Mouse (Mus musculus) liver, embryonic 15.5 days (tissue): ENCODE results near the gene Sec14l3. TPM values are rescaled to one million over a fixed set of nuclear protein-coding genes. Genes with fewer than 3 reads are reported as not detected.
"Not testable (repeated sequence)": the region's sequence is repeated elsewhere in the genome, so short reads cannot be mapped to it uniquely, and the experiment has no call there.

Source experiments
- ATAC-seq: fragments of 200-750 bp; cut with Nextera tagmentation; 2 replicates; pipeline ENCODE4 v1.8.0; 2017; ENCODE audit warnings: moderate number of reproducible peaks, mild to moderate bottlenecking, moderate library complexity; ENCODE audit not compliant: insufficient read depth
- H3K27ac ChIP-seq: fragments of 300-500 bp; sonication (generic); replicated peaks from 2 replicates; pipeline ENCODE4 v1.5.1; 2015; ENCODE audit warnings: mild to moderate bottlenecking, inconsistent platforms
- H3K27me3 ChIP-seq: fragments of 300-500 bp; sonication (generic); 2 replicates; pipeline ENCODE4 v1.6.1; 2015; ENCODE audit warnings: mild to moderate bottlenecking, inconsistent platforms
- H3K36me3 ChIP-seq: fragments of 300-500 bp; sonication (generic); replicated peaks from 2 replicates; pipeline ENCODE4 v1.6.1; 2015; ENCODE audit warnings: moderate library complexity, mild to moderate bottlenecking, inconsistent platforms
- H3K4me1 ChIP-seq: fragments of 300-500 bp; sonication (generic); replicated peaks from 2 replicates; pipeline ENCODE4 v1.6.1; 2015; ENCODE audit warnings: inconsistent platforms
- H3K4me2 ChIP-seq: fragments of 300-500 bp; sonication (generic); 2 replicates; pipeline ENCODE4 v1.6.1; 2015; ENCODE audit warnings: moderate library complexity, mild to moderate bottlenecking, inconsistent platforms
- H3K4me3 ChIP-seq: fragments of 300-500 bp; sonication (generic); replicated peaks from 2 replicates; pipeline ENCODE4 v1.5.1; 2015; ENCODE audit warnings: mild to moderate bottlenecking, inconsistent platforms
- H3K9ac ChIP-seq: fragments of 300-500 bp; sonication (generic); 2 replicates; pipeline ENCODE4 v1.6.1; 2015; ENCODE audit warnings: moderate library complexity, mild to moderate bottlenecking, inconsistent platforms
- H3K9me3 ChIP-seq: fragments of 300-500 bp; sonication (generic); replicated peaks from 2 replicates; pipeline ENCODE4 v1.6.1; 2016; ENCODE audit warnings: inconsistent platforms
- WGBS: fragments of 180-500 bp; shearing (Covaris S2); methylation state at CpG from one replicate; pipeline ENCODE4 v1.1.7; 2015; ENCODE audit warnings: mixed read lengths; ENCODE audit not compliant: insufficient replicate concordance; 5-methylcytosine and 5-hydroxymethylcytosine counted together
- polyA plus RNA-seq: library from polyadenylated mRNA; unstranded; fragments of >200 nt; fragmentation: Nextera tagmentation; extraction: Ambion mirVana; gene quantifications from 2 replicates; pipeline ENCODE4 v1.2.1, GENCODE M21; 2015

Sec14l3 gene
- polyA plus RNA-seq, 1 experiment from 2014 or later: not detected

DNA sequence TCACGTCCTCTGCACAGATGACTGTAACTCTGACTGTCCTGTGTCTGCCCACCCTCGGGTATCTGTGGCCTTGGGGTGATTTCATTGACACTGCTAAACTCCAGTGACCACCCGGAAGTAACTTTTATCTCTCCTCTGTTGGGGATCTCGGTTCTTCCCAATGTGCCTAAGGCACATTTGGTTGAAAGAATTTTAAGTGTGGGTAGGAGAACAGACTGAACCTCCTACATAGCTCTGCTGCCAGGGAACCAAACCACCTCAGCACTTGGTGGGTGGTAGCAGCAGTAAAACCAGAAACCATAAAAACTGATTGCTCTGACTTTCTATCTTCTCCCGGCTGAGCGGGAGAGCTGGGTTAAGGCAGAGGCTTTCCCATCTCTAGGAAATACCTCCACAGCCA is 40.8 kb downstream of the Sec14l3 start:
- H3K9ac ChIP-seq: no peak overlapping the region
- H3K4me2 ChIP-seq: no peak overlapping the region
- no peaks in the 10 kb centered on the region for H3K9me3 ChIP-seq
- 53% methylated on average over 6 of the region's 6 CpGs for WGBS
- no peak overlapping the region for H3K27ac ChIP-seq
- no peaks in the 10 kb centered on the region for H3K27me3 ChIP-seq
- peaks cover 19% of the 10 kb centered on the region for H3K36me3 ChIP-seq
- ATAC-seq: no peak
- no peaks in the 10 kb centered on the region for H3K4me1 ChIP-seq
- no peak overlapping the region for H3K4me3 ChIP-seq

DNA sequence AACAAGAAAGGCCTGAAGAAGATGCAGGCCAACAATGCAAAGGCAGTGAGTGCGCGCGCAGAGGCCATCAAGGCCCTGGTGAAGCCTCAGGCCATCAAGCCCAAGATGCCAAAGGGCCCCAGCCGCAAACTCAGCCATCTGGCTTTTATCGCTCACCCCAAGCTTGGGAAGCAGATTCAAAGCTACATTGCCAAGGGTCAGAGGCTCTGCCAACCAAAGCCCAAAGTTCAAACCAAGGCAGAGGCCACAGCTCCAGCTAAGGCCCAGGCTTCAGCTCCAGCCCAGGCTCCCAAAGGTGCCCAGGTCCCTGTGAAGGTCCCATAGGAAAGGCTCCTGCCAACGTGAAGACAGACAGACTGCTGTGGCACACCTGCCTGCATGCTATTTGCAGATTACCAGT is 43.3 kb downstream of the Sec14l3 start:
- not testable (repeated sequence) for ATAC-seq, H3K27ac ChIP-seq, H3K4me2 ChIP-seq, H3K27me3 ChIP-seq, H3K9me3 ChIP-seq, H3K9ac ChIP-seq, H3K4me3 ChIP-seq, H3K4me1 ChIP-seq
- peaks cover 15% of the 10 kb centered on the region for H3K36me3 ChIP-seq
- WGBS: 80% methylated on average over 6 of the region's 6 CpGs

DNA sequence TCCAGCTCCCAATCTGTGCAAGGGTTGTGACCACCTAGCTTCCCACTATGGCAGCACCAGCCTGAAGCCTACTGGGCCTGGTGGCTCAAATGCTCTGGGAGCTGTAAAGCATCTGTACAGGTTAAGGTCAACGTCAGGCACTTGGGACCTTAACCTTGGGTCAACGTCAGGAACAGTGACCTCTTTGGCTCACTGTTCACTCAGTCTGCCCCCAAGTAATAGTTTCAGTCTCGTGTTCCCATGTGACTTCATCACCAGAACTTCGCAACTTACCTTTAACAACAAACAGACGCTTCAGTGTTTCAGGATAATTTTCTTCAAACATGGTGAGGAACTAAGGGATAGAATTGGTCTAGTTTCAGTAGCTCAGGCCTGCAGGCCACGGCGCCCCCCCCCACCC is 44.0 kb downstream of the Sec14l3 start:
- no peak overlapping the region for H3K4me3 ChIP-seq
- peaks cover 15% of the 10 kb centered on the region for H3K36me3 ChIP-seq
- H3K4me2 ChIP-seq: no peak overlapping the region
- WGBS: 62% methylated on average over 7 of the region's 7 CpGs
- no peak overlapping the region for H3K27ac ChIP-seq
- 0 out of 2 replicates have a peak, but pooled peaks cover 9% of the 10 kb centered on the region for H3K4me1 ChIP-seq
- no peak for ATAC-seq
- no peaks in the 10 kb centered on the region for H3K9me3 ChIP-seq
- 0 out of 2 replicates have a peak, but pooled peaks cover 4% of the 10 kb centered on the region for H3K27me3 ChIP-seq
- H3K9ac ChIP-seq: no peak overlapping the region

DNA sequence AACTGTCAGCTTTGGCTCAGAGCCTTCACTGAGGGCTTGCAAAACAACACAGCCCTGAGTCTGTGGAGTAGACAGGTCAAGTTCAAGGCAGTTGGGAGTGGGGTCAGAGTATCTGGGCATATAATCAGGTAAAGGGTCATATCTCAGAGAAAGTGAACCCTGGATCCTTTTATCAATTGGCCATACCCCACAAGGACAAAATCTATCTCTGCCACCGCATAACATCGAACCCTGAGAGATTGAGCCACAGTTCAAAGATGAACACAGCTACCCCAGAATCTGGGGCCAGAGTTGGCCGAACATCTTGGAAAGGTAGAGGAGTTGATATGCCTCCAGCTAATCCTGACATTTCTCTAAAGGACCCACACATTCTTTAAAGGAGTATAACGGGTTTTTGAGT is 47.4 kb downstream of the Sec14l3 start:
- H3K4me1 ChIP-seq: peaks cover 26% of the 10 kb centered on the region
- H3K27ac ChIP-seq: no peak overlapping the region
- peaks cover 8% of the 10 kb centered on the region for H3K27me3 ChIP-seq
- no peaks in the 10 kb centered on the region for H3K9me3 ChIP-seq
- WGBS: 50% methylated on average over 4 of the region's 4 CpGs
- H3K4me2 ChIP-seq: no peak overlapping the region
- H3K36me3 ChIP-seq: peaks cover 13% of the 10 kb centered on the region
- H3K9ac ChIP-seq: no peak overlapping the region
- no peak overlapping the region for H3K4me3 ChIP-seq
- no peak for ATAC-seq

DNA sequence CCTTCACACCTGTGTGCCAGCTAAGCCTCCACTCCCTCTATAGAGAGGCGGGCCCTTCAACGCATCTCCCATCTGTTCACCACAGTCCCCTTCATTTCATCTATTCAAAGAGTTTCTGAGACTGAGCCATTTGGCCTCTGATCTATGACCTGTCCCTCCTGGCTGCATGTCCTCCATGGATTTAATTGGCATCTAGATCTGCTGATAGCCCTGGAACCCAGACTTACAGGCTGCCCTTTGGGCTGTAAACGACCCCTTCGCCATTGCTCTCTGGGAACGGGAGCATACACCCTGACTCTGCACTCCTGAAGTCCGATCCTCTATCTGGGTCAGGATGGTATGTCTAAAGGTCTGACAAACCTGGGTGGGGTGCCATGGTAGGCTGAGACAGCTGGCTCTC is 48.2 kb downstream of the Sec14l3 start:
- no peak for ATAC-seq
- H3K9me3 ChIP-seq: no peaks in the 10 kb centered on the region
- H3K4me2 ChIP-seq: no peak overlapping the region
- peaks cover 16% of the 10 kb centered on the region for H3K27me3 ChIP-seq
- H3K4me1 ChIP-seq: peaks cover 34% of the 10 kb centered on the region
- peaks cover 13% of the 10 kb centered on the region for H3K36me3 ChIP-seq
- 71% methylated on average over 6 of the region's 6 CpGs for WGBS
- H3K9ac ChIP-seq: no peak overlapping the region
- no peak overlapping the region for H3K27ac ChIP-seq
- H3K4me3 ChIP-seq: no peak overlapping the region

DNA sequence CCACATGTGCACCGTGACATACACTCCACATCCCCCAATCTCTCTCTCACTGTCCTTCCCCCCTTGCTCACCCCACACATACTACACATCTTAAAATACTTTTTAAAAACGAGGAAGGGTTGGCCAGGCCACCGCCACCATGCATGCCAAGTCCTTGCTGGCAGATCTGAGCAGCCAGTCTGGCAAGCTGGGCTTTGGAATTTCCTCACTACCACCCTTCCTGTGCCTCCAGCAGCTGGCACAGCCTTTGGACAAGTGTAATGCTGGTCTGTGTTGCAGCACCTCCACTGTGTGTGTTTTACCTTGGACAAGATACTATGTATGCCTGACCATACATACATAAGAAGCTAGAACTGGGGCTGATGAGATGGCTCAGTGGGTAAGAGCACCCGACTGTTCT is 48.9 kb downstream of the Sec14l3 start:
- H3K4me1 ChIP-seq: peaks cover 41% of the 10 kb centered on the region
- H3K4me2 ChIP-seq: no peak overlapping the region
- H3K9ac ChIP-seq: no peak overlapping the region
- peaks cover 23% of the 10 kb centered on the region for H3K27me3 ChIP-seq
- no peaks in the 10 kb centered on the region for H3K9me3 ChIP-seq
- peaks cover 11% of the 10 kb centered on the region for H3K36me3 ChIP-seq
- no peak overlapping the region for H3K27ac ChIP-seq
- no peak for ATAC-seq
- no peak overlapping the region for H3K4me3 ChIP-seq
- 62% methylated on average over 4 of the region's 4 CpGs for WGBS

DNA sequence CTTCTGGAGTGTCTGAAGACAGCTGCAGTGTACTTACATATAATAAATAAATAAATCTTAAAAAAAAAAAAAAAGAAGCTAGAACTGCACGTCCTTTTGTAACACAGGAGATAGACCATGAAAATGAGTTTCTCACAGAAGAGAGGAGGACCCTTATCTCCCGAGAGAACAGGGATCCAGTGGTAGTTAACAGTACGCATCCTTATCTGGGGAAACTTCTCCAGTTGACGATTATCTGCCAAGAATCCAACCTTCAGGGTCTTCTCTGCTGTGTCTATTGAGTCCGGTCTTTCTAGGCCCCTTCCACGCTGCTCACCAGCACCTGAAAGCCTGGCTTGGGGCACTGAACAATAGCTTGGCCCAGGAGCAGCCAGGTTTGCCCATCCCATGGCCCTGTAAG is 49.3 kb downstream of the Sec14l3 start:
- Histone ChIP-seq H3K4me2 (no peak overlapping the region), H3K27ac (no peak overlapping the region), H3K27me3 (peaks cover 28% of the 10 kb centered on the region), H3K4me3 (no peak overlapping the region), H3K9me3 (no peaks in the 10 kb centered on the region), H3K9ac (no peak overlapping the region), H3K4me1 (peaks cover 45% of the 10 kb centered on the region), H3K36me3 (peaks cover 8% of the 10 kb centered on the region)
- WGBS: 36% methylated on average over 6 of the region's 6 CpGs
- no peak for ATAC-seq

DNA sequence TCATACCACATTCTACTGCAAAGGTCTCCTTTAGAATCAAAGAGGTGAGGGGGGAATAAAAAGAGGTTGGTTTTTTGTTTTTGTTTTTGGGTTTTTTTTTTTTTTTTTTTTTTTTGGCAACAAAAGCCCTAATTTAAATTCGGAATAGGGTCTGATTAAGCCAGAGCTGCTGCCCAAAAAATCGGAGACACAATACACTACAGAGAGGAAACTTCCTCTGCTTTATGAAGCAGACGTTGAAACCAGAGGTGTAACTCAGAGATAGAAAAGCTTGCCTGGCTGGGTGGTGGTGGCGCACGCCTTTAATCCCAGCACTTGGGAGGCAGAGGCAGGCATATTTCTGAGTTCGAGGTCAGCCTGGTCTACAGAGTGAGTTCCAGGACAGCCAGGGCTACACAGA is 49.9 kb downstream of the Sec14l3 start:
- 59% methylated on average over 6 of the region's 6 CpGs for WGBS
- H3K9ac ChIP-seq, H3K4me3 ChIP-seq, H3K36me3 ChIP-seq, H3K4me2 ChIP-seq, H3K9me3 ChIP-seq, H3K27ac ChIP-seq, ATAC-seq: not testable (repeated sequence)
- peaks cover 33% of the 10 kb centered on the region for H3K27me3 ChIP-seq
- peaks cover 50% of the 10 kb centered on the region for H3K4me1 ChIP-seq

DNA sequence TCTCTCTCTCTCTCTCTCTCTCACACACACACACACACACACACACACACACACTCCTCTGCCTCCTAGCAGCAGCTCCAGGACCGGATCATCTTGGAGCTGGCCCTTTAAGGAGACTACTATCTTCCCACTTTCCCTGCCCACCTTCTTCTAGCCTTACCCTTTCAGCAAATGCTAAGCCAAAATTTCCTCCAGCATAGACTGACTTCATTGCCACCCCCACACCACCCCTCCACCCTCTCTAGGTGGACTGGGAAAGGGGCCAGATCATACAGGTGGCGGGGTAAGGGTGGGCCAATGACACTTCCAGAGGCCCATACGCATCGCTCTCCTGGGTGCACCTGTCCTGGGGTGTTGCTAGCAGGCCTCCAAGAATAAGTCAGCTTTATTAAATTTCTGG is 50.8 kb downstream of the Sec14l3 start:
- no peak overlapping the region for H3K4me2 ChIP-seq
- H3K9ac ChIP-seq: no peak overlapping the region
- peaks cover 2% of the 10 kb centered on the region for H3K36me3 ChIP-seq
- 81% methylated on average over 4 of the region's 4 CpGs for WGBS
- H3K27ac ChIP-seq: no peak overlapping the region
- ATAC-seq: no peak
- no peak overlapping the region for H3K4me3 ChIP-seq
- H3K27me3 ChIP-seq: peaks cover 42% of the 10 kb centered on the region
- H3K4me1 ChIP-seq: peaks cover 53% of the 10 kb centered on the region
- no peaks in the 10 kb centered on the region for H3K9me3 ChIP-seq

DNA sequence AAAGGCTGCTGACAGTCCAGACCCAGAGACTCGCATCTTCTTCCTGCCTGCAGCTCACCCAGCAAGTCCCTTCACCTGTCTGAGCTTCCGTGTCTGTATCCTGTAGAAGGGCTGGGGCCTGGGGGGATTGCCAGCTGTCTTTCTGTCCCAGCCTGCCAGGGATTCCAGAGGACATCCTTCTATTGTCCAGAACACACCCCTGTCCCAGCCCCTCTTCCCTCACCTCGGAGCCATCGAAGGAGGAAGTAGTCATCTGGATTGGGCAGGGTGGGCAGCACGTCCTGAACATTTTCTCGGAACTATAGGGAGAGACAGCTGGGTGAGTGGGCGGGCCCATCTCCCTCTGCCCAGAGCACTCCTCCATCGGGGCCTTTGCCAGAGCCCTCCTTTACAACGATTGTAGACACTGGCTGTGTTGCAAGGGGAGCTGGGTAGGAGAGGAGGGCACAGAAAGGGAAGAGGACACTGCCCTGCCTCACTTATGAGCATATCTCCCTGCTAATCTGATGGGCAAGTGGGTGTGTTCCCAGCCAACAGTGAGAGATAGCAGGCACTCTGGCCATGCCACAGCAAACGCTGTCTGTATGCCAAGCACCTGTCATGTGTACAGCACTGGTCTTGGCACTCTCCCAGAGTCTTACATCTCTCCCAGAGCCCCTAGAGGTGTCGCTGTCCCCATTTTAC is 52.0 kb downstream of the Sec14l3 start:
- Histone ChIP-seq H3K4me1 (peaks cover 53% of the 10 kb centered on the region), H3K36me3 (no peaks in the 10 kb centered on the region), H3K4me3 (peak overlapping the region; percentile 65), H3K27ac (peak overlapping the region; percentile 51; the same call in 1 of the 2 replicates), H3K27me3 (peaks cover 54% of the 10 kb centered on the region), H3K9me3 (no peaks in the 10 kb centered on the region), H3K4me2 (peak overlapping the region; percentile 81), H3K9ac (peak overlapping the region; percentile 58; the same call in 1 of the 2 replicates)
- peak; percentile 53 for ATAC-seq
- 26% methylated on average over 11 of the region's 11 CpGs for WGBS

DNA sequence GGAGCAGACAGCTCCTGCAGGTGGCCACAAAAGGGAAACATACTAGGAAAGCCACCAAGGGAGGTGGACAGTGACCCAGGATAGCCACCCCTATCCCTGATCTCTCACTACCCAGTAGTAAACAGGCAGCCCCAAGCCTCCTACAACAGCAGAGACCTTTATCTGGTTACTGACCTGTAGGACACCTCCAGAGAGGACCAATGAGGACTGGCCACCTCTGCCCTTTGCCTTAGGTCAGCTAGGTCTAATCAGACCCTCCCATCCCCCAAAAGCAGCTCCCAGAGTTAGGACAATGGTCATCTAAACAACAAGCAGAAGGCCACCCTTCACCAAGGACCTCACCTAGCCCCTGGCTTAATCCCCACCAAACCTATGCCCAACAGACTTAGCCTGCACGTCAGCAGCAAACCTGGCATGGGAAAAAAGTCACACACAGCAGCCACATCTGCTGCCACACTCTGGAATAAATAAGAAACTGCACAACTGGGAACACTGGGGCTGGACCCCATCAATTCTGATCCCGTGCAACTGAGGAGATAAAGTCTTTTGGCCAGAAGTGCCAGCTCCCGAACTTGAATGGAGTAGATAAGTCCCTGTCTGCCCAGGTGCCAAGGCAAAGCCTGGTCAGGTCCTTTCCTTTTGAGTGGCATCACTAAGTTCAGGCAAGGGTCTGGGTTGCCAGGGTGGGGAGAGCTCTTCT is 52.9 kb downstream of the Sec14l3 start:
- peak; percentile 56 for ATAC-seq
- H3K4me1 ChIP-seq: peaks cover 50% of the 10 kb centered on the region

More for the DNA sequence above, 52.9 kb downstream of the Sec14l3 start:
- no peaks in the 10 kb centered on the region for H3K36me3 ChIP-seq
- peak overlapping the region; percentile 58 for H3K9ac ChIP-seq
- peak overlapping the region; percentile 65 for H3K4me3 ChIP-seq
- H3K27me3 ChIP-seq: peaks cover 55% of the 10 kb centered on the region
- H3K4me2 ChIP-seq: peak overlapping the region; percentile 81
- H3K9me3 ChIP-seq: no peaks in the 10 kb centered on the region
- H3K27ac ChIP-seq: peak overlapping the region; percentile 59
- 7% methylated on average over 3 of the region's 3 CpGs for WGBS
